Mouse (Mus musculus): ENCODE measurements around the gene Lamc1.
"Not testable (repeated sequence)": the region's sequence is repeated elsewhere in the genome, so short reads cannot be mapped to it uniquely, and the experiment has no call there.

The Lamc1 gene

DNA sequence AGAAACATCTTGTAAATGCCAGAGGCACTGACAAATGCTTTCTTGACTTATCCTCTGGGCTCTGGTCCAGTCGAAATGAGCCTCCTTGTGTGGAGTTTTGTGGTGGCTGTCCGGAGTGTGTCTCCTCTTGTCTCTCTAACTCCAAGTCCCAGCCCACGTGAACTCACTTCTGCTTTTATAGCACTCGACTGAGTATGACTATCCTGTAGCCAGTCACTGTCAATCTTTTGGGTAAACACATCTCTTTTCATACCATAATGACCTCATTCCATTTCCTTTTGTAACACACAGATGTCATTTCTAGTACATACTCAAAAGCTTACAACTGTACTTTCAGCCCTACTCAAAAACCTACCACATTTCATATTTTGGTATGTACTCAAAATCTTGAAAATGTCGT, 33.1 kb downstream of the Lamc1 start:
- DNase-seq (ENCODE audit: low spot score in 2 of 2), result not testable (repeated sequence)

- not testable (repeated sequence) for DNase-seq (ENCODE audit: low spot score in 2 of 2)
Measured at GRCm38 (mm10) chr1:153297774-153298363, 34.7 kb downstream of the Lamc1 start.

DNA sequence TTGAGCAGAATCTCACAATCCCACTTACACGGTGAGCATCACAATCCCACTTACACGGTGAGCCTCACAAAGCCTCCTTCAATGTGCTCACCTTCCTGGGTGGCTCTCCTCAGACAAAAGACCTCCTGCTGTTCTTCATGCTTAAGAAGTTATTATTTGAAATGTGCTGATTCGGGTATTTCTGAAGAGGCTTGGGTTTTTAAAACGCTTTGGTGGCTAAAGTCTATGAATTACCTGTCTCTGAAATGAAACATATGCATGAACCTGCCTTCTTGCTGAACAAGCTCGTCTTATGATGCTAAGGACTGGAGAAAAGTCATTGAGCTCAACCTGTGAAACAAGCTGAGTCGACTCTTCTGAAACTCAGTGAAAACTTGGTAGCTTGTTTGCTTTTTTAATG, 36.6 kb downstream of the Lamc1 start:
- DNase-seq (ENCODE audit: low spot score in 2 of 2), result no peak

GRCm38 (mm10) chr1:153292892-153293291, 39.7 kb downstream of the Lamc1 start:
- DNase-seq (ENCODE audit: low spot score in 2 of 2), result no peak

DNA sequence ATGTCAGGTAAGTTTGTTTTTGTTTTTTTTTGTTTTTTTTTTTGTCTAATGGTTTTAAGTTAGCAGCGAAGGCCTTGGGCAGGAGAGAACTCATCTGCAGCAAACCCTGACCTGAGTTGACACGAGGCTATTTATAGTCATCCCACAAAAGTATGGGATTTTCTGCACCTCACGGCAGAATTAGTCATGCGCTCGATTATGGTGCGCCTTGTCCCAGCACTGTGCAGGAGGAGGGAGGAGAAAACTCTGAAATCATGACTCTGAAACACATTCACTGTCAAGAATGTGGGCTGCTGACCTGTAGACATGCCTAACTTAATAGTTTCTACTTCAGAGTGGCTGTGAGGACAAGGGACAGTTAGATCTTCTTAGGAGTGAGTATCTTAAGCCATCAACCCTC, 40.4 kb downstream of the Lamc1 start:
- DNase-seq (ENCODE audit: low spot score in 2 of 2), result no peak

- DNase-seq (ENCODE audit: low spot score in 2 of 2), result no peak
Measured at GRCm38 (mm10) chr1:153291416-153291815, 41.2 kb downstream of the Lamc1 start.

DNA sequence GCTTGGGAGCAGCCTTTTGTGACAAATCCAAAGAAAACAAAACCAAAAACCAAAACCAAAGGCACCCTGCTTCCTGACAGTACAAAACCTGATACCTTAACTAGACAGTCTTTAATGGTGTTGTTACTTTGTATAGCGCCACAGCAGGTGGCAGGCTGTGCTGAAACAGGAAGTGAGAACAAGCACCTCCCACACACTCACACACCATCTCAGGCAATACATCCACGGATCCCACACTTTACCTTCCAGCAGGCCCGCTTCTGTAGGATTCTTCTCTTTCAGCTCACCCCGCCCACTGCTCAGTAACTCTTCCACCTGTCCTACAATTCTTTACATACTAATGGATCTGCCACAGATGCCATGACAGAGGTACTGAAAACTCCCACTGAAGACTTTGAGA, 44.6 kb downstream of the Lamc1 start:
- peak; percentile 76 to 82 for DNase-seq (ENCODE audit: low spot score in 2 of 2)

DNA sequence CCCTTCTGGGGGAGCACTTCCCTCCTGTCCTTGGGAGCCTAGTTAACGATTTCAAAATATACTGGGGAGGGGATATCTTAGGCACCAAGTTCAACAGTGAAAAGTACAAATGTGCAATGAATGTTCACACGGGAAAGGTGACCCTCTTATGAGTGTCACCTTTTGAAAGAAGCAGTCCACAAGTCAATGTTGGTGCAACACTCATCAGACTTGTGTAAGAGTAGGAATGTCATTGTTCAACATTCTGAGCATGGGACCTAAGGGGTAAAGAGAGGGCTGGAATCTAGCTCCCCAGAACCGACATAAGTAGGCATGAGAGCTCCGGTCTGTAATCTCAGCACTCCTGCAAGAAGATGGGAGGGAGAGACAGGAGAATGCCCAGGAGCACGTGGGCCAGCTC, 45.1 kb downstream of the Lamc1 start:
- no peak for DNase-seq (ENCODE audit: low spot score in 2 of 2)

DNA sequence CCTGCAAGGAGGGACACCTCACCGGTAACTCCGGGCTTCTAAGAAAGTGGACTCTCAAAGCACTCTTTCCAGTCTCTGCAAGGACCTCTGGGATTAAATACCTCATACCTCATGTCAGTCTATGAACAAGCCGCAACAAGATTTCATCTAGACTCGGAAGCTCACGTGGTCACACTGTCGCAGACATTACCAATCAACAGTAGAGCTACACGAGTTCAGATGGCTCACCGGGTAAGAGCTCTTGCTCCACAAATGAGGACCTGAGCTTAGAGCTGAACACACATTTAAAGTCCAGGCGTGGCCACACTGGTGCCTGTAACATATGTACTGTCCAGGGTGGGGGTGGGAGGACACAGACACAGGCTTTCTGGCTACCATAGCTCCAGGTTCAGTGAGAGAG, 46.4 kb downstream of the Lamc1 start:
- no peak for DNase-seq (ENCODE audit: low spot score in 2 of 2)

GRCm38 (mm10) chr1:153285188-153285587, 47.4 kb downstream of the Lamc1 start:
- DNase-seq (ENCODE audit: low spot score in 2 of 2), result no peak

GRCm38 (mm10) chr1:153282342-153282975, 50.1 kb downstream of the Lamc1 start:
- DNase-seq (ENCODE audit: low spot score in 2 of 2), result peak in 1 of 2 experiments; percentile 45

- DNase-seq (ENCODE audit: low spot score in 2 of 2), result no peak
Measured at GRCm38 (mm10) chr1:153281483-153281882, 51.1 kb downstream of the Lamc1 start.

GRCm38 (mm10) chr1:153280411-153280810, 52.2 kb downstream of the Lamc1 start:
- DNase-seq (ENCODE audit: low spot score in 2 of 2), result peak; percentile 42 to 56

DNA sequence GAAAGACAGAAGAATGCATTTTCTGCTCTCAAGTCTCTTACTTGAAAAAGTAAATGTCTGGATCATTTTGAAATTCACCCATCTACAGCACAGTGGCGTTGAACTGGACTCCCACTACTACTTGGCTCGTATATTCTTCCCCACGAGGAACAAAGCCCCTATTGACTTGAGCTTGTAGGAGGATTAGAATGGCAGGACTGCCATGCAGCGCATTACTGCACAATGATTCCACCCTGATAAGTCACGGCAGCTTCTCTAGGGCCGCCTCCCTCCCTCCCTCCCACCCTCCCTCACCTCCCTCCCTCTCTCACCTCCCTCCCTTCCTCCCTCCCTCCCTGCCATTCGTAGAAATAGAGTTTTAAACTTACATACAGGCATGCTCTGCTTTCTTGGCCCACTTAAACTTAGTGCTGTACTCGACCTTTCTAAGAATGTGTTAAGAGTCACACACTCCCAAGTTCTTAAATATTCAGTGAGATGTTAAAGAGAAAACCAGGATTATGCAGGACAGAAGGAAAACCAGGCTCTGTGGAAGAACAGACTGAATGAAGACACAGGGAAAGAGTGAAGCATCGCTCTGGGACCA, 54.5 kb downstream of the Lamc1 start:
- DNase-seq (ENCODE audit: low spot score in 2 of 2), result no peak

GRCm38 (mm10) chr1:153275466-153275865, 57.1 kb downstream of the Lamc1 start:
- DNase-seq (ENCODE audit: low spot score in 2 of 2), result no peak

DNA sequence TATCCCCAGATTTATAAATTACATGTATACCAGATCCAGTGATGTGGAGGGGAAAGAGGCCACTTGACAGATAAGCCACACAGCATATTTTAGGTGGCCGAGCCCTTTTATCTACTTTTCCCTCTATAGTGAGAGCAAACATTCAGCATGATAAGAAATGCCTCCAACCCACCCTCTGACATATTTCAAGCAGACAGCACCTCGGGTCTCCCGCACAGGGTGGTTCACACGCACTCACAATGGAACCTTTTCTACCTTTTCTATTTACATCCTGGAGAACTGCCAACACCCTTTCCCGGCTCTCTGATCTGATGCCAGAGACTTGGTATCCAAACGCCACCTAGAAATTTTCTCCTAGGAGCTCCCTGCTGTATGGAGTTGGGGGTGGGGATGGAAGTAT, 58.0 kb downstream of the Lamc1 start:
- DNase-seq (ENCODE audit: low spot score in 2 of 2), result no peak

- no peak for DNase-seq (ENCODE audit: low spot score in 2 of 2)
Measured at GRCm38 (mm10) chr1:153273657-153274056, 58.9 kb downstream of the Lamc1 start.

DNA sequence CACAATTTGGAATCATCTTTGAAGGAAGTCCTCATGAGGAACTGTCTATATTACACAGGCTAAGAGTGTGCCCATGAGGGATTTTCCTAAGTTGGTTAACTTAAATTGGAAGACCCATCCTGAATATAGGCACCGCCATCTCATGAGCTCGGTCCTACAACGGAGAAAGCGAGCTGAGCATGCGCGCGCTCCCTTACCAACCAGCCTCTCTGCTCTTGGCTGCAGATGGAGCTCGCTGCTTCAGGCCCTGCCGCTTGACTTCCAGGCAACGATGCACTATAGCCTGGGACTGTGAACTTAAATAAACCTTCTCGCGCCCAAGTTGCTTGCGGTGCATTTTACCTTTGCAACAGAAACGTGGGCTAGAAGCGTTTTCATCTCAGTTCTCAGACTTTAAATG, 61.8 kb downstream of the Lamc1 start:
- DNase-seq (ENCODE audit: low spot score in 2 of 2), result no peak

- no peak for DNase-seq (ENCODE audit: low spot score in 2 of 2)
Measured at GRCm38 (mm10) chr1:153269681-153270080, 62.9 kb downstream of the Lamc1 start.

DNA sequence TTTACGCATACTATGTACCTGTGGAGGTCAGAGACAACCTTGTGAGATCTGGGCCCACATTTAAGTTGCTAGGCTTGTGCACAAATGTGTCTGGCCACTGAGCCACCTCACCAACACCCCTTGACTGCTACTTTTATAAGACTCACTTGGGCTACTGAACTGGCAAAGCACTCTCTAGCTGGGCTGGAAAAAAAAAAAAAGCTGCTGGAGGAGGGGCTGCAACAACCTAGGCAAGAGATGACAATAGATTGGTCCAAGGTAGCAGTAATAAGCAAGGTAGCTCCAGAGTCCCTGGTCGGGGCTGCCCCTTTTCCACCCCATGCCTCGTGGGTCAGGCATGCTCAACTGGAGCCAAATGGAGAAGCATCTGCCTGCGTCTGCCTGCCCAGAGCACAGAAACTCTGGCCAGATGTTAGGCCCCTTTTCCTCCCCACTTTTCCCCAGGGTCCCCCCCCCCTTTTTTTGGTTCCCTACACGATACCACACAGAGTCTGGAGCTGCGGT, 63.7 kb downstream of the Lamc1 start:
- DNase-seq (ENCODE audit: low spot score in 2 of 2), result no peak

GRCm38 (mm10) chr1:153268306-153268705, 64.3 kb downstream of the Lamc1 start:
- no peak for DNase-seq (ENCODE audit: low spot score in 2 of 2)

GRCm38 (mm10) chr1:153267730-153268129, 64.9 kb downstream of the Lamc1 start:
- no peak for DNase-seq (ENCODE audit: low spot score in 2 of 2)

DNA sequence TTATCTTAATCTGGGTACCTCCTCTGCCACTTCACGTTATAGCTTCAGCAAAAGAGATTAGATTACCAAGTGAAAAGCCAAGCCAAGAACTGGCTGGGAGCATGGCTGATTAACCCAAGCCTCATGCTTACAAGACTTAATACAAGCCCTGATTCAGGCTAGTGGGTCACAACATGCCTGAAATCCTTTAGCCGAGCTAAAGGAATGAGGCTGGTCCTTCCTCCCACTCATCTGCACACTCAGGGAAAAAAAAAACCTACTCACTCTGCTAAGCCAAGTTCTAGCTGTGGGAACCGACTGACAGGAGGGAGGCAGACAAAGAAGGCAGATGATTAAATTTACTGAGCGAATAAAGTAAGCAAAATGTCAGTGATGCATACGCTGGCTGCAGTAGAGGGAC, 65.7 kb downstream of the Lamc1 start:
- DNase-seq (ENCODE audit: low spot score in 2 of 2), result peak; percentile 22 to 27
